Mouse (Mus musculus): ENCODE results near the gene Lpar3. TPM values are rescaled to one million over a fixed set of nuclear protein-coding genes. Genes with fewer than 3 reads are reported as not detected.

The Lpar3 gene
- polyA plus RNA-seq, 1 experiment from 2014 or later, result 0.30 TPM

Other genes with a start within 250 kb of the Lpar3 start
- 0.61 and 0.82 TPM in 2 replicates for gene Syde2, start 233.1 kb upstream of the Lpar3 start, polyA plus RNA-seq (2015; fragmentation: Nextera tagmentation; extraction: Ambion mirVana)
- 0.62 and 0.92 TPM in 2 replicates for gene Wdr63, start 112.8 kb upstream of the Lpar3 start, polyA plus RNA-seq (2015; fragmentation: Nextera tagmentation; extraction: Ambion mirVana)
- gene Mcoln3, start 103.5 kb upstream of the Lpar3 start, polyA plus RNA-seq (2015; fragmentation: Nextera tagmentation; extraction: Ambion mirVana), result 0.18 and 0.34 TPM in 2 replicates
- gene Mcoln2, start 71.1 kb upstream of the Lpar3 start, polyA plus RNA-seq (2015; fragmentation: Nextera tagmentation; extraction: Ambion mirVana), result 0.10 TPM in 1 of 2 replicates, not detected in the other
- gene Ssx2ip, start 183.7 kb downstream of the Lpar3 start, polyA plus RNA-seq (2015; fragmentation: Nextera tagmentation; extraction: Ambion mirVana), result 22.5 and 26.1 TPM in 2 replicates
- gene Ctbs, start 228.8 kb downstream of the Lpar3 start, polyA plus RNA-seq (2015; fragmentation: Nextera tagmentation; extraction: Ambion mirVana), result 4.0 and 4.2 TPM in 2 replicates

All from forebrain, embryonic 16.5 days (tissue).